Mouse (Mus musculus) liver, embryonic 11.5 days (tissue): Measurements from ENCODE around the gene Arhgef2. TPM values are rescaled to one million over a fixed set of nuclear protein-coding genes. Genes with fewer than 3 reads are reported as not detected.
A peak's percentile ranks its signal among the peaks of the same experiment; 100 is the strongest.

Source experiments
- ATAC-seq: fragments of 200-750 bp; cut with Nextera tagmentation; replicated peaks from 2 replicates; pipeline ENCODE4 v1.8.0; 2017; ENCODE audit warnings: moderate number of reproducible peaks, mild to moderate bottlenecking, moderate TSS enrichment, moderate library complexity; ENCODE audit not compliant: low FRiP score
- DNase-seq: peaks from one replicate; pipeline ENCODE4 v3.0.0-alpha.2; 2017; ENCODE audit warnings: low spot score
- H3K27ac ChIP-seq: fragments of 300-500 bp; sonication (generic); 2 replicates; pipeline ENCODE4 v1.5.1; 2014; ENCODE audit warnings: mild to moderate bottlenecking, low read depth, low read length, control low read depth
- H3K27me3 ChIP-seq: fragments of 300-500 bp; sonication (generic); replicated peaks from 2 replicates; pipeline ENCODE4 v1.6.1; 2014; ENCODE audit warnings: low read length, mixed read lengths; ENCODE audit not compliant: control insufficient read depth, insufficient read depth
- H3K36me3 ChIP-seq: fragments of 300-500 bp; sonication (generic); 2 replicates; pipeline ENCODE4 v1.6.1; 2014; ENCODE audit warnings: mild to moderate bottlenecking, low read length, moderate library complexity, mixed read lengths; ENCODE audit not compliant: control insufficient read depth, insufficient read depth
- H3K4me1 ChIP-seq: fragments of 300-500 bp; sonication (generic); replicated peaks from 2 replicates; pipeline ENCODE4 v1.6.1; 2014; ENCODE audit warnings: low read length, mixed read lengths; ENCODE audit not compliant: control insufficient read depth, insufficient read depth
- H3K4me2 ChIP-seq: fragments of 300-500 bp; sonication (generic); 2 replicates; pipeline ENCODE4 v1.6.1; 2014; ENCODE audit warnings: mild to moderate bottlenecking, control low read depth, moderate library complexity
- H3K4me3 ChIP-seq: fragments of 300-500 bp; sonication (generic); 2 replicates; pipeline ENCODE4 v1.5.1; 2014; ENCODE audit warnings: low read depth, low read length, control low read depth
- H3K9ac ChIP-seq: fragments of 300-500 bp; sonication (generic); 2 replicates; pipeline ENCODE4 v1.6.1; 2014; ENCODE audit warnings: low read depth, low read length, control low read depth
- H3K9me3 ChIP-seq: fragments of 300-500 bp; sonication (generic); 2 replicates; pipeline ENCODE4 v1.6.1; 2016; ENCODE audit warnings: low read length, inconsistent platforms, mixed read lengths; ENCODE audit not compliant: control insufficient read depth
- WGBS: fragments of 180-500 bp; shearing (Covaris S2); extraction: QIAGEN DNeasy Blood & Tissue Kit; methylation state at CpG from one replicate; pipeline ENCODE4 v1.1.7; 2014; 5-methylcytosine and 5-hydroxymethylcytosine counted together
- polyA plus RNA-seq: library from polyadenylated mRNA; unstranded; fragments of >200 nt; fragmentation: Nextera tagmentation; extraction: Ambion mirVana; gene quantifications from 2 replicates; pipeline ENCODE4 v1.2.1, GENCODE M21; 2014

The Arhgef2 gene
- polyA plus RNA-seq, 1 experiment from 2014 or later = 66.3 TPM

DNA sequence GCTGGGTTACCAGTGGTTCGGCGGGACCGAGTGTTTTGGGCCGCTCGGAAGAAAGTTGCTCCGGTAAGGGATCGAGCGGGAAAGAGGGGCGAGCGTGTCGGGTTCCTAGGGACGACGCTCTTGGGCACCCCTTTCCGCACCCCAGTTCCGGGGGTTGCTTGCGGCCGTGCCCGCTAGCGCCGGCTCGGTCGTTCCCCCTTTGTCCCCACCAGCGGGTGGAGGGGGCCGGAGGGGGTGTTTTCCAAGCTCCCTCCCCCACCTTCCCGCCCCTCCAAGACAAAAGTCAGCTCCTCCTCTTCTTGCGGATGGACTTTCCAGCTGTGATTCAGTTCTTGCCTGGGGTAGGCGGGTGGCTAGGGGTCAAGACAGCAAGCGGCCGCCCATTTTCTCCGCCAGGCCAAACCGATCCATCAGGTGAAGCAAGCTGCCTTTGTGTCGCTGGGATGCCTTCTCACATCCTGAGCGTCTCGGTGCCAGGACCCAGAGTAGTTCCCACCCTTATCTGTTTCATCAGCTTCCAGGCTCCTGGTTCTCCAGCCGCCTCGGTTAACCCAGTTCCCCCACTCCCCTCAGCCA, 15.9 kb downstream of the Arhgef2 start:
- Histone ChIP-seq H3K36me3 (no peaks in the 10 kb centered on the region), H3K4me1 (peaks cover 64% of the 10 kb centered on the region), H3K9ac (peak overlapping the region; percentile 88), H3K27ac (peak overlapping the region; percentile 95), H3K4me2 (peak overlapping the region; percentile 92), H3K9me3 (no peaks in the 10 kb centered on the region), H3K27me3 (no peaks in the 10 kb centered on the region), H3K4me3 (peak overlapping the region; percentile 81)
- WGBS = under 1% methylated on average over 36 of the region's 36 CpGs
- DNase-seq = peak; percentile 70
- ATAC-seq = peak; percentile 10; the same call in 1 of the 2 replicates

DNA sequence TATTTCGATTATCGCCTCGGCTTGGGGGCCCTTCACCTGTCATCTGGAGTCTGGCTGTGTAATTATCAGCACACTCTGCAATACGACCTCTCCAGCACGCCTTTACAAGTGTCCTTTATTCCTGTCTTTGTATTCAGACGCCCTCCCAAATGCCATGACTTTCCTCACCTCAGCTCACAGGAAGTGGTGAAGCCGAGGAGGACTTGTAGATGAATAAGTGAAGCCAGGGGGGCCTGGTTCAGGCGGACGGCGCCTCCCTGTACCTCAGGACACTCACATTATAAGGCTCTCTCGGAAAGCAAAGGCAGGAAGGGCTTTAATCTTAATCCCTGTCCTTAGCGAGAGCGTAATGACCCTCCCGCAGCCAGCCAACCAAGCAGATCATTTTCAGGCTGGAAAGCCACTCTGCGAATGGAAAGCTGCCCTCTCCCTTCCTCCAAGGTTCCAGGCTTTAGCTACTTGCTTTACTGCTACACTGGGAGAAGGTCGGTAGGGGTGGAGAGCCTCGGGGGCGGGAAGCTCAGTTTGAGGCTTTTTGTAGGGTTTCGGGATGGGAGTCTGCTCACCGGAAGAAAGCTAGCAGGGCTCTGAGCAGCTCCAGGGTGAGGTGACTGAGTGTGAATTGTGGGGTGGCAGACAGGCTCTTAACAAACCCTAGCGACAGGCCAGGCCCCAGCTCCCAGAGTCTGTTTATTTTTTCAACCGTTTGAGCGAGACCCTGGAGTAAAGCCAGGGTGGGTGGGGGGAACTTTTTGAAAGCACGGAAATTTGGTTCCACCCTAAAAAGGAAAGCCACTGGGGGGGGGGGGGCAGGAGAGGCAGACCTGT, 16.6 kb downstream of the Arhgef2 start:
- peaks cover 68% of the 10 kb centered on the region for H3K4me1 ChIP-seq
- no peaks in the 10 kb centered on the region for H3K9me3 ChIP-seq
- H3K4me3 ChIP-seq = peak overlapping the region; percentile 81
- 0% methylated on average over 24 of the region's 24 CpGs for WGBS
- peak overlapping the region; percentile 95 for H3K27ac ChIP-seq
- no peaks in the 10 kb centered on the region; the same call in 1 of the 2 replicates for H3K36me3 ChIP-seq
- H3K9ac ChIP-seq = peak overlapping the region; percentile 88
- no peaks in the 10 kb centered on the region for H3K27me3 ChIP-seq
- H3K4me2 ChIP-seq = peak overlapping the region; percentile 92
- no peak for ATAC-seq
- DNase-seq = peak; percentile 59

DNA sequence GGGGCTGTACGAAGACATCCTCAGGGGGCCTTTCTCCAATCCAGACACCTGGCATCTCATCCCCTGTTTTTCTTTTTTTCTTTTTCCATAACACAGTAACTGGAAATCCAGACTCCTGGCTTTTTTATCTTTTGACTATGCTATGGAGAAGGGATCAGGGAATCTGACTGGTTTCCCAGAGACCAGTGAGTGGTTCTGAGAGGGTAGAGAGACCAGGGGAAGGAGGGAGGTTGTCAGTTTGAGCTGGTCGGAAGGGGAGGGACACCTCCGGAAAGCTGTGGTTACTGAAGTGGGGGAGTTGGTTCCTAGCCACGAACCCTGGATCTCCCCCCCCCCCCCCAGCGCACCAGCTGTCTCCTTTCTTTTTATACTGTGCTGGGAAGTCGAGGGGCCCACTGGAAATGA, 17.2 kb downstream of the Arhgef2 start:
- H3K27me3 ChIP-seq = no peaks in the 10 kb centered on the region
- peak overlapping the region; percentile 88 for H3K9ac ChIP-seq
- H3K9me3 ChIP-seq = no peaks in the 10 kb centered on the region
- 0% methylated on average over 5 of the region's 6 CpGs for WGBS
- peaks cover 72% of the 10 kb centered on the region for H3K4me1 ChIP-seq
- H3K4me2 ChIP-seq = peak overlapping the region; percentile 92
- DNase-seq (no peak), ATAC-seq (peak; percentile 34; the same call in 1 of the 2 replicates)
- no peaks in the 10 kb centered on the region; the same call in 1 of the 2 replicates for H3K36me3 ChIP-seq
- peak overlapping the region; percentile 81 for H3K4me3 ChIP-seq
- H3K27ac ChIP-seq = peak overlapping the region; percentile 95

DNA sequence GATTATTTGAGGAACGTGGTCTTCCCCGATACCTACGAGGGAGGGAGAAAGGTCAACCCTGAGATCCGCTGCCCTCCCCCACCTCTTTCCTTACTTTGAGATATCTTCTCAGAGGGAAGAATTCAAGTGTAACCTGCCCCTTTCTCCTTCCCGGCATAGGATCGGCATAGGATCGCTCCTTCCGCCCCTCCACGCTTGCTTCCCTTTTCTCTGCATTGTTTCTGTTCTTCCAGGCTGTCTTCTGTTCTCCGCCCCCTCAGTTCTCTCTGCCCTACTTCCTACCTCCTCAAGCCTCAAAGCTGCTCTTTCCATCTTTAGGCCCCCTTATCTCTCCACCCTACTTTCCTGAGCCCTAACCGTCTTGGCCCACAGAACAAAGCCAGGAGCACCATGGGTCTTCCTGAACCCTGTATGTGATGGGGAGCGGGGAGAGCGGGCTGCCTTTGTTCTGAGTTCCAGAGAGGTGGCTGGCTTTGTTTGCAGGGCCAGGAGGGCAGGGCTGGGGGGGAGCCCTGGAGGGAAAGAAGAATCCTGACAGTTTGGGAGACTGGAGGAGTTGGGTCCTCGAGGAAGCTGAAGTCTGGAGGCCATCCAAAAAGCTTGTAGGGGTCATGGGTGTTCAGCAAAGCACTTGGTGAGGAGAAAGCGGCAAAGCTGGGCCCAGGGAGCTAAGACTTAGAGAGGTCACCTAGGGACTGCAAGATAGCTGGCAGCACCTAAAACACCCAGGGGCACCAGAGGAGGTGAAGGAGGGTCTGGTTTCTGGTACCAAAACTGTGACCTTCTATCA, 17.8 kb downstream of the Arhgef2 start:
- Histone ChIP-seq H3K27ac (peak overlapping the region; percentile 95), H3K4me3 (peak overlapping the region; percentile 81), H3K4me2 (peak overlapping the region; percentile 92), H3K4me1 (peaks cover 71% of the 10 kb centered on the region), H3K9ac (peak overlapping the region; percentile 88), H3K9me3 (no peaks in the 10 kb centered on the region), H3K27me3 (no peaks in the 10 kb centered on the region), H3K36me3 (peaks cover under 1% of the 10 kb centered on the region; the same call in 1 of the 2 replicates)
- ATAC-seq = no peak
- 4% methylated on average over 15 of the region's 15 CpGs for WGBS
- peak; percentile 59 for DNase-seq

DNA sequence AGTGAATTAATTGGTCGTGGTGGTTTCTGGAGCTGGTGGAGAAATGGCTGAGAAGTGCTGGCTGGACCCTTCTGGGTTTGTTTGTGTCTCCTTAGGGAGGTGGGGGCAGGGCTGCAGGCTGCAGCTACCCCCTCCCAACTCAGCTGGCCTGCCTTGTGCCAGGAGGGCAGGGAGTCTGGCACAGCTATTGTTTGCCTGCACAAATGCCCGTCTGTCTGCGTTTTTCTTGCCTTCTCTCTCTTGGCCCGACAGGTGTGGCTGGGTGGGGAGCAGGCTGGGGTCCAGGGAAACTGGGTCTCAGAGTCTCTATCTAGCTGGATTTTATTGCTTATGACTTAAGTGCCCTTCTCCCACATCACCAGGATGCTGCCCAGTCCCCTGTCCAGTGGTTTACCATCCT, 18.6 kb downstream of the Arhgef2 start:
- 29% methylated on average over 4 of the region's 4 CpGs for WGBS
- Histone ChIP-seq H3K27ac (peak overlapping the region; percentile 95), H3K4me3 (peak overlapping the region; percentile 81), H3K36me3 (peaks cover 4% of the 10 kb centered on the region), H3K4me2 (peak overlapping the region; percentile 92), H3K9ac (peak overlapping the region; percentile 88), H3K27me3 (no peaks in the 10 kb centered on the region), H3K4me1 (peaks cover 70% of the 10 kb centered on the region), H3K9me3 (no peaks in the 10 kb centered on the region)
- DNase-seq (no peak), ATAC-seq (no peak)

DNA sequence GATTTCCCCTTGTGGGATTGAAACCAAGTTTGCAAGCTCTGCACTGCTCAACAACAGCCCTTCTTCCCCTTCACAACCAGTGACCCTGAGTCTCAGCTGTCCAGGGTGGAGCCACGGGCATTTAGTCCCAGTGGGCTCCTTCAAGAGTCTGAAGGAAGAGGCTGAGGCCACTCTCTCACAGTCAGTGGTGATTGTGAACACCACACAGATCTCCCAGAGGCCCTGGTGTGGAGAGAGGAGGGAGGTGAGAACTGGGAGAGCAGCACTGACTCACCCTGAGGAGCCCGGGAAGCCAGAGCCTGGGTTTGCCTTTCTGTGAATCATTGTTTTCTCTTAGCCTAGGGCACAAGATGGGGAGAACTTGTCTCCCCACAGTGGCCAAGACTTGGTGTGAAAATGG, 19.2 kb downstream of the Arhgef2 start:
- ATAC-seq = no peak
- peaks cover 68% of the 10 kb centered on the region for H3K4me1 ChIP-seq
- 35% methylated on average over 2 of the region's 2 CpGs for WGBS
- H3K9me3 ChIP-seq = no peaks in the 10 kb centered on the region
- no peak for DNase-seq
- H3K36me3 ChIP-seq = peaks cover 9% of the 10 kb centered on the region
- peak overlapping the region; percentile 95 for H3K27ac ChIP-seq
- H3K4me2 ChIP-seq = peak overlapping the region; percentile 92
- H3K27me3 ChIP-seq = no peaks in the 10 kb centered on the region
- H3K9ac ChIP-seq = peak overlapping the region; percentile 15; the same call in 1 of the 2 replicates
- H3K4me3 ChIP-seq = 0 out of 2 replicates have a peak overlapping the region, but pooled peaks have one; percentile 81

DNA sequence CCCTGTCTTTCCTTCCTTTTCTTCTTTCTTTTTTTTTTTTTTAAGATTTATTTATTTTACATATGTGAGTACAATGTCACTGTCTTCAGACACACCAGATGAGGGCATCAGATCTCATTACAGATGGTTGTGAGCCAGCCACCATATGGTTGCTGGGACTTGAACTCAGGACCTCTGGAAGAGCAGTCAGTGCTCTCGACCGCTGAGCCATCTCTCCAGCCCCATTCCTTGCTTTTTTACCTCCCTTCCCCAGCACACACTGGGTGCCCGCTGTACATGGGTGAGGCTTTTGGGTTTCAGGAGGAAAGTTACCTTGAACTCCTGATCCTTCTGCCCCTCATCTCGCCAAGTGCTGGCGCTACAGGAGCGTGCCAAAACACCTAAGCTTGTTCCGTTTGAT, 19.8 kb downstream of the Arhgef2 start:
- Histone ChIP-seq H3K4me3 (no peak overlapping the region), H3K9me3 (no peaks in the 10 kb centered on the region), H3K9ac (no peak overlapping the region), H3K36me3 (peaks cover 15% of the 10 kb centered on the region), H3K4me2 (peak overlapping the region; percentile 9; the same call in 1 of the 2 replicates), H3K27me3 (no peaks in the 10 kb centered on the region), H3K4me1 (peaks cover 64% of the 10 kb centered on the region), H3K27ac (no peak overlapping the region)
- ATAC-seq = no peak
- DNase-seq = no peak
- whole genome bisulfite sequencing = 87% methylated on average over 7 of the region's 7 CpGs

DNA sequence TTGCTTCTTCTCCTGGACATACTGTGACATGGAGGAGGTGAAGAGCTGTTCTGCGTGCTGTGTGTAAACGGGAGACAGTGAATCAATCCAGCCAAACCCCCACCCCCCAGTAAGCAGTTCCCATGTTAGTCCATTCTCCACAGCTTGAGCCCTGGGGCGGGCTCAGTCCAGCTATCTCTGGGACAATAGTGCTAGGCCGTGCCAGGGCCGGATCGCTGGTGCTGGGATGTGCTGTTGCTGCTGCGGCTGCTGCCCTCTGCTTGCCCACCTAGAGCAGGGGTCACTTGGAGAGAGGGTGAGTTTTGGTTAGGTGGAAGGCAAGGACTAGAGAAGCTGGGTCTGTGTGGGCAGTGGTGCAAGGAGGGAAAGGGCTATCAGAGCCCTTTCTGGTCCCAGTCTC, 20.6 kb downstream of the Arhgef2 start:
- no peaks in the 10 kb centered on the region for H3K9me3 ChIP-seq
- H3K4me2 ChIP-seq = 0 out of 2 replicates have a peak overlapping the region, but pooled peaks have one; percentile 8
- no peak overlapping the region; the same call in 1 of the 2 replicates for H3K9ac ChIP-seq
- H3K4me1 ChIP-seq = peaks cover 58% of the 10 kb centered on the region
- 67% methylated on average over 7 of the region's 7 CpGs for WGBS
- H3K27me3 ChIP-seq = no peaks in the 10 kb centered on the region
- no peak for DNase-seq
- H3K4me3 ChIP-seq = no peak overlapping the region
- peaks cover 16% of the 10 kb centered on the region for H3K36me3 ChIP-seq
- no peak for ATAC-seq
- H3K27ac ChIP-seq = peak overlapping the region; percentile 42; the same call in 1 of the 2 replicates
